Mouse (Mus musculus) intestine, embryonic 14.5 days (tissue): ENCODE data around the gene Il6st. TPM values are rescaled to one million over a fixed set of nuclear protein-coding genes. Genes with fewer than 3 reads are reported as not detected.

Experiments
- ATAC-seq: fragments of 200-750 bp; cut with Nextera tagmentation; replicated peaks from 2 replicates; pipeline ENCODE4 v1.8.0; 2017; ENCODE audit warnings: low read depth, moderate number of reproducible peaks, moderate TSS enrichment, moderate library complexity; ENCODE audit not compliant: low FRiP score, low TSS enrichment
- DNase-seq: peaks from one replicate; pipeline ENCODE4 v3.0.0-alpha.2; 2018; ENCODE audit warnings: low spot score
- H3K27ac ChIP-seq: fragments of 300-500 bp; sonication (generic); 2 replicates; pipeline ENCODE4 v1.5.1; 2014; ENCODE audit warnings: low read depth, mild to moderate bottlenecking, control low read depth
- H3K27me3 ChIP-seq: fragments of 300-500 bp; sonication (generic); replicated peaks from 2 replicates; pipeline ENCODE4 v1.6.1; 2014; ENCODE audit warnings: low read length, control low read depth; ENCODE audit not compliant: control insufficient read depth, insufficient read depth
- H3K36me3 ChIP-seq: fragments of 300-500 bp; sonication (generic); 2 replicates; pipeline ENCODE4 v1.6.1; 2014; ENCODE audit warnings: low read length, control low read depth; ENCODE audit not compliant: control insufficient read depth, insufficient read depth
- H3K4me1 ChIP-seq: fragments of 300-500 bp; sonication (generic); replicated peaks from 2 replicates; pipeline ENCODE4 v1.6.1; 2014; ENCODE audit warnings: low read length, control low read depth, mixed read lengths; ENCODE audit not compliant: control insufficient read depth, insufficient read depth
- H3K4me2 ChIP-seq: fragments of 300-500 bp; sonication (generic); 2 replicates; pipeline ENCODE4 v1.6.1; 2014; ENCODE audit warnings: low read length
- H3K4me3 ChIP-seq: fragments of 300-500 bp; sonication (generic); 2 replicates; pipeline ENCODE4 v1.5.1; 2014; ENCODE audit warnings: low read depth, low read length, control low read depth, mixed read lengths
- H3K9ac ChIP-seq: fragments of 300-500 bp; sonication (generic); 2 replicates; pipeline ENCODE4 v1.6.1; 2014; ENCODE audit warnings: mild to moderate bottlenecking, low read length
- H3K9me3 ChIP-seq: fragments of 300-500 bp; sonication (generic); 2 replicates; pipeline ENCODE4 v1.6.1; 2016; ENCODE audit warnings: low read length, control low read depth; ENCODE audit not compliant: control insufficient read depth
- WGBS: fragments of 180-500 bp; shearing (Covaris S2); extraction: QIAGEN DNeasy Blood & Tissue Kit; methylation state at CpG from one replicate; pipeline ENCODE4 v1.1.7; 2014; 5-methylcytosine and 5-hydroxymethylcytosine counted together
- polyA plus RNA-seq: library from polyadenylated mRNA; unstranded; fragments of >200 nt; fragmentation: Nextera tagmentation; extraction: Ambion mirVana; gene quantifications from 2 replicates; pipeline ENCODE4 v1.2.1, GENCODE M21; 2014

Gene Il6st
- polyA plus RNA-seq, 1 experiment from 2014 or later, result 46.5 TPM

DNA sequence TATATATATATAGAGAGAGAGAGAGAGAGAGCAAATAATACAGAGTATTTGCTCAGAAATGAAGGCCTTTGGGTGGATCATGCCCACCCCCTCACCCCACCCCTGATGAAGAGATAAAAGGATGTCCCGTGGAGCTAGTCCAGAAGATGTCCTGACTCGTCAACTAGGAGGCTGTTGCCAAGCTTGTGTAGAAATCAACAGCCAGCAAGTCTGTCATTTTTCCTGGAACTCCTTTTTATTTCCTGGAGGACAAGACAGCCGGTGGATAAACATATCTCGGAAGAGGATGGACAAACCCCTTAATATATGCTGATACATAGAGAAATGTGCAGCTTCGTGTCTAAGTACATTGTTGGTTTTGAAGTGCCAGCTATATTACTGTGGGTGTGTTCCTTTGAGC lies 49.0 kb downstream of the Il6st start:
- H3K4me1 ChIP-seq, result no peaks in the 10 kb centered on the region
- H3K4me3 ChIP-seq, result no peak overlapping the region
- H3K27me3 ChIP-seq, result no peaks in the 10 kb centered on the region
- ATAC-seq, result no peak
- no peak overlapping the region for H3K4me2 ChIP-seq
- H3K9me3 ChIP-seq, result peaks cover 3% of the 10 kb centered on the region; the same call in 1 of the 2 replicates
- no peak overlapping the region for H3K27ac ChIP-seq
- WGBS, result 70% methylated on average over 5 of the region's 5 CpGs
- H3K9ac ChIP-seq, result no peak overlapping the region
- DNase-seq, result no peak
- peaks cover 5% of the 10 kb centered on the region for H3K36me3 ChIP-seq

GRCm38 (mm10) chr13:112514546-112514945 lies 50.7 kb downstream of the Il6st start:
- 48% methylated on average over 1 of the region's 1 CpGs for WGBS
- Histone ChIP-seq H3K4me1 (no peaks in the 10 kb centered on the region), H3K9ac (no peak overlapping the region), H3K9me3 (peaks cover 15% of the 10 kb centered on the region; the same call in 1 of the 2 replicates), H3K27me3 (no peaks in the 10 kb centered on the region), H3K4me2 (no peak overlapping the region), H3K4me3 (no peak overlapping the region), H3K36me3 (no peaks in the 10 kb centered on the region), H3K27ac (no peak overlapping the region)
- ATAC-seq (no peak), DNase-seq (no peak)

DNA sequence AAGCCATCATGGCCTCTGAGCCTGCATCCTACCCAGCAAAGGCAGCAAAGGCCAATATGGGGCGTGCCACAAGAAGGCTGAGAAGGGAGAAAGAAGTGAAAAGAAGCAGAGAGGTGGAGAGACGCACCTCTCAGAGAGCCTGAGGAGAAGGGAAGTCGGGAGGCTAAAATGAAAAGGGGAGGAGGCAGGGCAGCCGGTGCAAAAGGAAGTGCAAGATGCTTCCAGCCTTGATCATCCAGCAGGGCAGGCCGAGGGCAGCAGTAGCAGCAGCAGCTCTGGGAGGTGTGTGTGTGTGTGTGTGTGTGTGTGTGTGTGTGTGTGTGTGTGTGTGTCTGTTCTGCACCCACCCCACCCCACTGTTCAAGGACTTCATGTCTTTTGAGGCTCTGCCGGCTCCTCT lies 58.4 kb downstream of the Il6st start:
- H3K27ac ChIP-seq, result no peak overlapping the region
- H3K9me3 ChIP-seq, result peaks cover 15% of the 10 kb centered on the region; the same call in 1 of the 2 replicates
- DNase-seq (no peak), ATAC-seq (no peak)
- no peaks in the 10 kb centered on the region for H3K4me1 ChIP-seq
- H3K36me3 ChIP-seq, result no peaks in the 10 kb centered on the region
- WGBS, result 48% methylated on average over 6 of the region's 6 CpGs
- H3K9ac ChIP-seq, result no peak overlapping the region
- H3K27me3 ChIP-seq, result no peaks in the 10 kb centered on the region
- H3K4me2 ChIP-seq, result no peak overlapping the region
- no peak overlapping the region for H3K4me3 ChIP-seq

DNA sequence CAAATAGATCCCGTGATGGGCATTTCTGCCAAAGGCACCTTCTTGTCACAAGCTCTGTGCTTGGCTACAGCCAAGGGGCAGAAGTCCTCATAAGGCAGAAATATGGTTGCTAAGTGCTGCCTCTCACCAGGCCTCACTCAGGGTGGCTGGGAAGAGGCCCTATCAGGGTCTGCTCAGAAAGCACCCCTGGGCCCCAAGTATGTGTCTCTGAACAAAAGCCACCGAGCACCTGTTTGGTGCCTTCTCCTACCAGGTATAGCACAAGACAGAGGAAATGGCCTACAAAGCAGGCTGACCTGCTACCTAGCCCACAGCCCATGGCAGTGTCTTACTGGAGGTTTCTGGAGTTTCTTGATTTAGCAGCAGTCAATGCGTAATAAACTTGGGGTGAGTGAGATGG lies 59.0 kb downstream of the Il6st start:
- Histone ChIP-seq H3K9me3 (peaks cover 11% of the 10 kb centered on the region; the same call in 1 of the 2 replicates), H3K4me3 (no peak overlapping the region), H3K4me2 (no peak overlapping the region), H3K27me3 (no peaks in the 10 kb centered on the region), H3K27ac (no peak overlapping the region), H3K4me1 (no peaks in the 10 kb centered on the region), H3K36me3 (no peaks in the 10 kb centered on the region), H3K9ac (no peak overlapping the region)
- ATAC-seq (no peak), DNase-seq (no peak)
- WGBS, result 80% methylated on average over 3 of the region's 3 CpGs

- no peak for DNase-seq
Observed at GRCm38 (mm10) chr13:112523346-112523970, 59.6 kb downstream of the Il6st start.

GRCm38 (mm10) chr13:112527186-112527585 lies 63.3 kb downstream of the Il6st start:
- Histone ChIP-seq H3K9ac (no peak overlapping the region), H3K9me3 (no peaks in the 10 kb centered on the region), H3K27me3 (no peaks in the 10 kb centered on the region), H3K4me2 (no peak overlapping the region), H3K27ac (no peak overlapping the region), H3K36me3 (no peaks in the 10 kb centered on the region), H3K4me1 (no peaks in the 10 kb centered on the region), H3K4me3 (no peak overlapping the region)
- DNase-seq (no peak), ATAC-seq (no peak)
- WGBS, result 54% methylated on average over 1 of the region's 1 CpGs

More at GRCm38 (mm10) chr13:112523346-112523970, 59.6 kb downstream of the Il6st start:
- no peaks in the 10 kb centered on the region for H3K36me3 ChIP-seq
- peaks cover 6% of the 10 kb centered on the region; the same call in 1 of the 2 replicates for H3K9me3 ChIP-seq
- 87% methylated on average over 10 of the region's 10 CpGs for WGBS
- no peak for ATAC-seq
- no peak overlapping the region for H3K4me3 ChIP-seq
- H3K4me1 ChIP-seq, result no peaks in the 10 kb centered on the region
- no peak overlapping the region for H3K9ac ChIP-seq
- no peak overlapping the region for H3K27ac ChIP-seq
- H3K4me2 ChIP-seq, result no peak overlapping the region
- no peaks in the 10 kb centered on the region for H3K27me3 ChIP-seq

- Histone ChIP-seq H3K27me3 (no peaks in the 10 kb centered on the region), H3K4me1 (no peaks in the 10 kb centered on the region; the same call in 1 of the 2 replicates), H3K4me3 (no peak overlapping the region), H3K27ac (no peak overlapping the region), H3K36me3 (no peaks in the 10 kb centered on the region), H3K4me2 (no peak overlapping the region), H3K9me3 (no peaks in the 10 kb centered on the region), H3K9ac (no peak overlapping the region)
- ATAC-seq (0 out of 2 replicates have a peak, but pooled peaks have one; percentile 19), DNase-seq (peak; percentile 85)
- WGBS, result 35% methylated on average over 3 of the region's 3 CpGs
Observed at GRCm38 (mm10) chr13:112529893-112530292, 66.0 kb downstream of the Il6st start.

DNA sequence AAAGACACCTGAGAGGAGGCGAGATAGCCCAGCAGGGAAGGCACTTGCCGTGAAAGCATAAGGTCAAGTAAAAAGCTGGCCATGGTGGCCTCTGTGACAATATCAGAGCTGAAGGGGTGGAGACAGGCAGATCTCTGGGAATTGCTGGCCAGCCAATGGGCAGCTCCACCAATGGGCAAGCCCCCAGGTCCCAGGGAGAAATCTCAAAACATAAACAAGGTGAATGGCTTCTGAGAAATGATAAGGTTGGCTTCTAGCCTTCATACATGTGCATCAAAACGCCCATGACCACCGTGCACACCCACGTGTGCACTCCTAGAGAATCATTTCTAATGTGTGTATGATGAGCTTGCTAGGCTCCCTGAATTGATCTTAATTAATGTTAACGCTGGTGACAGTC lies 68.4 kb downstream of the Il6st start:
- Histone ChIP-seq H3K4me2 (no peak overlapping the region), H3K4me1 (peaks cover 7% of the 10 kb centered on the region; the same call in 1 of the 2 replicates), H3K4me3 (no peak overlapping the region), H3K27me3 (no peaks in the 10 kb centered on the region), H3K9ac (no peak overlapping the region), H3K9me3 (no peaks in the 10 kb centered on the region), H3K27ac (no peak overlapping the region), H3K36me3 (no peaks in the 10 kb centered on the region)
- WGBS, result 88% methylated on average over 6 of the region's 6 CpGs
- DNase-seq, result no peak
- no peak for ATAC-seq

DNA sequence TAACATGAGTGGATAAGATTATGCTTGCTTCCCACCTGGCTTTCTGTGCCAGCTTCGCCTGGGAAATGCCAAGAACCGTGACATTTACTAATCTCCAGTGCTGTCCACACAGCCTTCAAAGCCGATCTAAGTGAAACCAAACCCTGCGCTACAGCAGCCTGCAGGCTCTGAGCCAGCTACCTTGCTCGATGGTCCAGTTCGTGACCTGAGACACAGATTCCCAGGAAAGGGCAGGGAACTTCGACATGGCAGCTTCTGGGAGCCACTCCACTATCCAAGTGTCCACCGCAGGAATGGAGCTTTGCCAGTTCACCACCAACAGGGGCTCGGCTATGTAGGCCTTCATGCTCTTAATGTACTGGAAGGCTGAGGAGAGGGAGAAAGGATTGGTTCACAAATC lies 69.7 kb downstream of the Il6st start:
- H3K27me3 ChIP-seq, result no peaks in the 10 kb centered on the region
- H3K4me3 ChIP-seq, result no peak overlapping the region
- no peak overlapping the region for H3K9ac ChIP-seq
- H3K4me1 ChIP-seq, result peaks cover 7% of the 10 kb centered on the region; the same call in 1 of the 2 replicates
- no peak overlapping the region for H3K4me2 ChIP-seq
- no peaks in the 10 kb centered on the region for H3K9me3 ChIP-seq
- no peaks in the 10 kb centered on the region for H3K36me3 ChIP-seq
- H3K27ac ChIP-seq, result no peak overlapping the region
- 72% methylated on average over 9 of the region's 9 CpGs for WGBS
- ATAC-seq (no peak), DNase-seq (no peak)
